Mouse (Mus musculus): ENCODE results near the gene Stub1. TPM values are rescaled to one million over a fixed set of nuclear protein-coding genes. Genes with fewer than 3 reads are reported as not detected.
A peak's percentile ranks its signal among the peaks of the same experiment; 100 is the strongest.
"Not testable (repeated sequence)": the region's sequence is repeated elsewhere in the genome, so short reads cannot be mapped to it uniquely, and the experiment has no call there.

The Stub1 gene
- polyA plus RNA-seq, 1 experiment from 2014 or later = 246 TPM

DNA sequence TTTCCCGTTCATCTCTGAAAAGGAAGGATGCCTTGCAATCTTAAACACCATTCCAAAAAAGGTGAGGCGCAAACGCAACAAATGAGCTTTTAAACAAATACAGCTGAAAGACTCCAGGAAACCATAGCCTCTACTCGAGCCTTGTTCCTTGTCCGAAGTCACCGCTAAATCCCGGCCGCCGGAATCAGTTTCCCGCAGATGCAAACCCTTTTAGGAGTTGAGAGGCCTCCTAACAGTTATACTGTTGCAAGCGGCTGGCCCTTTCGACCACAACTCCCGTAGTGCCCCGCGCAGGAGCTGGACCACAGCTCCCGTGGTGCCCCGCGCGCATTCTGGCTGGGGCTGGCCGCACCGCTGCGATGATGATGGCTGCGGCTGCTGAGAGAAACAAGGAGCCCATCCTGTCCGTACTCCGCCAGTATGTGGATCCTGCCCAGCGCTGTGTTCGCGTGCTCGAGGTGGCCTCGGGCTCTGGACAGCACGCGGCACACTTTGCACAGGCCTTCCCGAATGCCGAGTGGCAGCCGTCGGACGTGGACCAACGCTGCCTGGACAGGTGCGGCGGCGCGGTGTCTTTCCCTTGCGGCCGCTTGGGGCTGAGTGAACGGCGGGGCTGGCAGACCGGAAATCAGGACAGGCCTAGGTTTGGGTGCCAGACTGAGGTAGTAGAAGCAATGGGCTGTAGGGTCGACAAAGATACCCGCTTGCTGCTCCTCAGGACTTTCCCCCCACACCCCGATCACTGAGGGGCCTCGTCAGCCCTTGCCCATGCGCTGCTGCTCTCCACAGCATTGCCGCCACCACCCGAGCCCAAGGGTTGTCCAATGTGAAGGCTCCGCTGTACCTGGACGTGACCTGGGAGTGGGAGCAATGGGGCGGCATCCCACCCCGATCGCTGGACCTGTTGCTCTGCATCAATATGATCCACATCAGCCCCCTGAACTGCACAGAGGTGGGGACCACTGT is 42.2 kb upstream of the Stub1 start:
- peaks cover 6% of the 10 kb centered on the region; the same call in 1 of the 2 replicates for H3K4me1 ChIP-seq (replicated peaks; ENCODE audit: control insufficient read depth, insufficient read depth, low read length)
- H3K36me3 ChIP-seq (ENCODE audit: control insufficient read depth, insufficient read depth) = peaks cover 10% of the 10 kb centered on the region
- peak overlapping the region; percentile 74 for H3K4me3 ChIP-seq (ENCODE audit: low read depth, low read length)
- no peaks in the 10 kb centered on the region for H3K27me3 ChIP-seq (replicated peaks; ENCODE audit: control insufficient read depth, insufficient read depth, low read length)
- WGBS = 1% methylated on average over 59 of the region's 59 CpGs
- ATAC-seq = peak; percentile 80
- H3K27ac ChIP-seq (ENCODE audit: low read depth, low read length) = peak overlapping the region; percentile 63
- TF ChIP-seq CTCF (IDR thresholded peaks at IDR 0.05; ENCODE audit: low read depth) = peak; percentile 52
- peak overlapping the region; percentile 50 for H3K9ac ChIP-seq (ENCODE audit: low read depth, low read length)
- peak overlapping the region; percentile 86 for H3K4me2 ChIP-seq (replicated peaks; ENCODE audit: low read depth)
- no peaks in the 10 kb centered on the region for H3K9me3 ChIP-seq (ENCODE audit: control insufficient read depth)

DNA sequence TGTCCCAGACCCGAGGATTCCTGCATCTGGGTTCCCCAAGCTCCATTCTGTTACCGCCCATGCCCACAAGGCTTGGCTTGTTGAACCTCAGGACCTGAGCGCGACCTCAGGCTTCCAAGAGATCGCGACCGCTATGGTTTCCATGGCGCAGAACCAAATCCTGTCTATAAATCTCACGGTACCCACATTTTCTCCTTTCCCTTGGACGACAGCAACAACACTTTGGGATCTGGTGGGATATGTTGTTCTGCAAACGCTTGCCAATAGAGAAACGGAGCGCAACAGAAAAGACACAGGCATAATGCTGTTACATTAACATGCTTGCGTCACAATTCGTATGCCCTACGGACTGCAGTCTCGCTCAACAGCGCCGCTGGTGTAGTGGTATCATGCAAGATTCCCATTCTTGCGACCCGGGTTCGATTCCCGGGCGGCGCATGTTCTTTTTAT is 41.5 kb upstream of the Stub1 start, which contains the start of gene Mettl26:
TSS of gene Mettl26 (plus strand) at position 354 of the 450 bp plus-strand sequence.
- TF ChIP-seq CTCF (IDR thresholded peaks at IDR 0.05; ENCODE audit: low read depth) = peak; percentile 47
- WGBS = under 1% methylated on average over 25 of the region's 25 CpGs
- H3K4me2 ChIP-seq (replicated peaks; ENCODE audit: low read depth) = peak within 1 kb of the TSS; percentile 86
- H3K9me3 ChIP-seq (ENCODE audit: control insufficient read depth) = no peaks in the 10 kb centered on the region
- H3K9ac ChIP-seq (ENCODE audit: low read depth, low read length) = peak within 1 kb of the TSS; percentile 50
- H3K4me3 ChIP-seq (ENCODE audit: low read depth, low read length) = peak within 1 kb of the TSS; percentile 74
- peaks cover 10% of the 10 kb centered on the region for H3K36me3 ChIP-seq (ENCODE audit: control insufficient read depth, insufficient read depth)
- H3K4me1 ChIP-seq (replicated peaks; ENCODE audit: control insufficient read depth, insufficient read depth, low read length) = peaks cover 6% of the 10 kb centered on the region; the same call in 1 of the 2 replicates
- peak within 1 kb of the TSS; percentile 63 for H3K27ac ChIP-seq (ENCODE audit: low read depth, low read length)
- no peaks in the 10 kb centered on the region for H3K27me3 ChIP-seq (replicated peaks; ENCODE audit: control insufficient read depth, insufficient read depth, low read length)
- ATAC-seq = peak; percentile 68

DNA sequence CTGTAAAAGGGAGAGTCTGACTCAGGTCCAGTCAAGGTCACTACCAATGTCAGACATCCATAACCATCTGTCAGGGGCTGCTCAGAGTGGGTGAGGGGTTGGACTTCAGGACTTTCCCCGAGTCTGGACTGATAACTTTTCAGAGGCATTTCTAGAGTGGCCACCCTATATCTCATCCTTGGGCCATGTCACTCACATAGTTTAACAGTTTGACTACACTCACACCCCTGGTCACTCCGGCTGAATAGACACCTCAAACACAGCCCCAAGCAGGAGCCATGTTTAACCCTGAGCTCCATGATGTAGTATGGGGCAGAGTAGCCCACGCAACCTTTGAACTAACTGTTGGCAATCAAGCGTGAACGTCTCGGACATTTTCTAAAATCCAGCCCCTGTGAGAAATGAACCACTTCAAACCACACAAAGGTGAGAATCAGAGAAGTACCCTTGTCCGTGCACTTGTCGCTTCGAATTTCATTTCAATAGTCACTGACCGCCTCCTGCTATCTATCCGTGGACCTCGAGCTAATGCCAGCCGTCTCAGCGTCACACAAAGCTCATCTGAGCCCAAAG is 41.0 kb upstream of the Stub1 start:
- H3K4me1 ChIP-seq (replicated peaks; ENCODE audit: control insufficient read depth, insufficient read depth, low read length) = peaks cover 6% of the 10 kb centered on the region; the same call in 1 of the 2 replicates
- H3K27ac ChIP-seq (ENCODE audit: low read depth, low read length) = peak overlapping the region; percentile 63
- TF ChIP-seq CTCF (IDR thresholded peaks at IDR 0.05; ENCODE audit: low read depth) = no peak

DNA sequence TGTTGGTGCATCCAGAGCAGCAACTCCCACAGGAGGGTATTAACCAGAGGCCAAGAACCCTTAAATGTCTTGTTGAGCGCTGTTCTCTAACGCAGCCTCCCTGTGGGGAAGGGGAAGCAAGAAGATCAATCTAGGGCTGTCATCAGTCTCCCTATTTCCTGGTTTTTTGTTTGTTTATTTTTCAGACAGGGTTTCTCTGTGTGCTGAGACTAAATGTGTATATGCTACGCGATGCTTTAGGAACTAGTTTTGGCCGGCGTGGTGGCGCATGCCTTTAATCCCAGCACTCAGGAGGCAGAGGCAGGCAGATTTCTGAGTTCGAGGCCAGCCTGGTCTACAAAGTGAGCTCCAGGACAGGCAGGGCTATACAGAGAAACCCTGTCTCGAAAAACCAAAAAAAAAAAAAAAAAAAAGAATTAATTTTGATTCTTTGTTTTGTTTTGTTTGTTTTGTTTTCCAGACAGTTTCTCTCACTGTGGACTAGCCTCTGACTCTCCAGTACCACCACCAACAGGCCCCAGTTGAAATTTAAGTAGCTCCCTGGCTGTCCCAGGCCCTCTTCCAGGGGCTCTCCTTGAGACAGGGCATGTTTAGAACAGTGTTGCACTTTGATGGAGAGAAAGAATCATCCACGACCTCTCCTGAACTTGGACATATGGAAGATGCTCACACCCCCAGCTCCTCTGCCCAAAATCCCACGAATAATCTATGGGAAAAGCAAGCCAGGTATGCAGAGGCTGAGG is 40.4 kb upstream of the Stub1 start:
- no peak overlapping the region for H3K9ac ChIP-seq (ENCODE audit: low read depth, low read length)
- ATAC-seq = no peak
- H3K4me3 ChIP-seq (ENCODE audit: low read depth, low read length) = no peak overlapping the region
- H3K36me3 ChIP-seq (ENCODE audit: control insufficient read depth, insufficient read depth) = peaks cover 10% of the 10 kb centered on the region
- TF ChIP-seq CTCF (IDR thresholded peaks at IDR 0.05; ENCODE audit: low read depth) = no peak
- peak overlapping the region; percentile 86; the same call in 1 of the 2 replicates for H3K4me2 ChIP-seq (replicated peaks; ENCODE audit: low read depth)
- no peaks in the 10 kb centered on the region for H3K9me3 ChIP-seq (ENCODE audit: control insufficient read depth)
- 72% methylated on average over 11 of the region's 11 CpGs for WGBS
- no peak overlapping the region for H3K27ac ChIP-seq (ENCODE audit: low read depth, low read length)
- peaks cover 6% of the 10 kb centered on the region; the same call in 1 of the 2 replicates for H3K4me1 ChIP-seq (replicated peaks; ENCODE audit: control insufficient read depth, insufficient read depth, low read length)
- H3K27me3 ChIP-seq (replicated peaks; ENCODE audit: control insufficient read depth, insufficient read depth, low read length) = no peaks in the 10 kb centered on the region

More for the DNA sequence above, 41.0 kb upstream of the Stub1 start:
- no peak for ATAC-seq
- H3K4me2 ChIP-seq (replicated peaks; ENCODE audit: low read depth) = peak overlapping the region; percentile 86
- peak overlapping the region; percentile 74 for H3K4me3 ChIP-seq (ENCODE audit: low read depth, low read length)
- peak overlapping the region; percentile 40 for H3K9ac ChIP-seq (ENCODE audit: low read depth, low read length)
- no peaks in the 10 kb centered on the region for H3K9me3 ChIP-seq (ENCODE audit: control insufficient read depth)
- peaks cover 10% of the 10 kb centered on the region for H3K36me3 ChIP-seq (ENCODE audit: control insufficient read depth, insufficient read depth)
- 5% methylated on average over 14 of the region's 14 CpGs for WGBS
- H3K27me3 ChIP-seq (replicated peaks; ENCODE audit: control insufficient read depth, insufficient read depth, low read length) = no peaks in the 10 kb centered on the region

DNA sequence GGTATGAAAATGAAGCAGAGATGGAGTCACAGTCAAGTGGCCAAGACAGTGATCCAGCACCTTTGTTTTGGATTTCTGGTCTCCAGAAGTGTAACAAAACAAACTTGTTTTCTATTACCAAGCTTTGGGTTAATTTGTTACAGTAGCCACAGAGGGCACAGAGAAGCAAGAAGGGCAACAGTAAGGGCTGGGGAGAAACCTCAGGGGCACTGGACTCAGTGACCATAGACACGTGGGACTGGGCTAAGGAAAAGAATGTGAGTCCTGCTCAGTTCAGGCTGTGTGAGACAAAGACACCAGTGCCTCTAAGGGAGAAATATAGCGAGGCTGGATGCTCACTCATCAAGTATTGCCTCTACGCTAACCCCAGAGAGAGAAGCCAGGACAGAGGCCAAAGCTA is 39.5 kb upstream of the Stub1 start:
- no peak for TF ChIP-seq CTCF (IDR thresholded peaks at IDR 0.05; ENCODE audit: low read depth)
- H3K27ac ChIP-seq (ENCODE audit: low read depth, low read length) = no peak overlapping the region

DNA sequence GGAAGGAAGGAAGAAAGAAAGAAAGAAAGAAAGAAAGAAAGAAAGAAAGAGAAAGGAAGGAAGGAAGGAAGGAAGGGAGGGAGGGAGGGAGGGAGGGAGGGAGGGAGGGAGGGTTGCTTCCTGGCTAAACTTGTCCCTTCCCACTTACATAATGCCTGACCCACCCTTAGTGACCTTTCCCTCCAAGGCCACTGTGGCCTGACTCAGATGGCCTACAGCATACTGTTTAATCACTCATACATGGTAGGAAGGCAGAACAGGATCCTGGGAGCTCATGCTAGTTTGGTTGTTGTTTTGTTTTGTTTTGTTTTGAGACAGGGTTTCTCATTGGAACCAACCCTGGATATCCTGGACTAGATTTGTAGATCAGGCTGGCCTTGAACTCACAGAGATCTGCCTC is 38.4 kb upstream of the Stub1 start:
- H3K4me1 ChIP-seq (replicated peaks; ENCODE audit: control insufficient read depth, insufficient read depth, low read length); H3K9ac ChIP-seq (ENCODE audit: low read depth, low read length); H3K36me3 ChIP-seq (ENCODE audit: control insufficient read depth, insufficient read depth); H3K27me3 ChIP-seq (replicated peaks; ENCODE audit: control insufficient read depth, insufficient read depth, low read length); H3K27ac ChIP-seq (ENCODE audit: low read depth, low read length); H3K9me3 ChIP-seq (ENCODE audit: control insufficient read depth); H3K4me3 ChIP-seq (ENCODE audit: low read depth, low read length); H3K4me2 ChIP-seq (replicated peaks; ENCODE audit: low read depth); ATAC-seq: not testable (repeated sequence)

More for the DNA sequence above, 39.5 kb upstream of the Stub1 start:
- Histone ChIP-seq H3K9me3 (ENCODE audit: control insufficient read depth) (no peaks in the 10 kb centered on the region), H3K27me3 (replicated peaks; ENCODE audit: control insufficient read depth, insufficient read depth, low read length) (no peaks in the 10 kb centered on the region), H3K4me2 (replicated peaks; ENCODE audit: low read depth) (no peak overlapping the region), H3K4me3 (ENCODE audit: low read depth, low read length) (no peak overlapping the region), H3K9ac (ENCODE audit: low read depth, low read length) (no peak overlapping the region), H3K36me3 (ENCODE audit: control insufficient read depth, insufficient read depth) (peaks cover 2% of the 10 kb centered on the region; the same call in 1 of the 2 replicates), H3K4me1 (replicated peaks; ENCODE audit: control insufficient read depth, insufficient read depth, low read length) (peaks cover 6% of the 10 kb centered on the region; the same call in 1 of the 2 replicates)
- WGBS = 87% methylated on average over 3 of the region's 3 CpGs
- no peak for ATAC-seq
